Mouse (Mus musculus) central nervous system, embryonic 18 days (tissue): ENCODE results near the gene Slfnl1. TPM values are rescaled to one million over a fixed set of nuclear protein-coding genes. Genes with fewer than 3 reads are reported as not detected.

ENCODE experiments used
- polyA plus RNA-seq: library from polyadenylated mRNA; depleted of rRNA; stranded (reverse); fragments of >200 nt; gene quantifications from 2 replicates; pipeline ENCODE4 v1.2.3, GENCODE M21; 2012; rRNA removed

Gene Slfnl1
- polyA plus RNA-seq: 0.06 and 0.16 TPM in 2 replicates

DNA sequence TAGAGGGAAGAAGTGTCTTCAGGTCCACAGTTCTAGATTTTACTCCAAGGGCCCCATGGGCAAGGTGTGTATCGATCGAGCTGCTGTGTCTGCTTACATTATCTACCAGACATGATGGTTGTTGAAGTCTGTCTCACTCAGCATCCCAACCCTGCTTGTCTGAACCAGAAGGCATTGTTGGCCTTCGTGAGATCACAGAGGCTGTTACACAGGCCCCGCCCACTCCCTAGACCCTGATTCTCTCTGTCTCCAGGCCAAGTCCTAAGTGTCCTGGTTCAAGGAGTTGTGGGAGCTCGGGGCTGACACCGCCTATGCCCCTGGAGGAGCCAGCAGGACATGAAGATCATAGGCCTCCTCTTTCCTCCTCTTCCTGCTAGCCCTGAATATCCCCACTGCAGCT lies at the start of gene Slfnl1:
TSS of gene Slfnl1 (plus strand) at position 246 of the 400 bp plus-strand sequence.

DNA sequence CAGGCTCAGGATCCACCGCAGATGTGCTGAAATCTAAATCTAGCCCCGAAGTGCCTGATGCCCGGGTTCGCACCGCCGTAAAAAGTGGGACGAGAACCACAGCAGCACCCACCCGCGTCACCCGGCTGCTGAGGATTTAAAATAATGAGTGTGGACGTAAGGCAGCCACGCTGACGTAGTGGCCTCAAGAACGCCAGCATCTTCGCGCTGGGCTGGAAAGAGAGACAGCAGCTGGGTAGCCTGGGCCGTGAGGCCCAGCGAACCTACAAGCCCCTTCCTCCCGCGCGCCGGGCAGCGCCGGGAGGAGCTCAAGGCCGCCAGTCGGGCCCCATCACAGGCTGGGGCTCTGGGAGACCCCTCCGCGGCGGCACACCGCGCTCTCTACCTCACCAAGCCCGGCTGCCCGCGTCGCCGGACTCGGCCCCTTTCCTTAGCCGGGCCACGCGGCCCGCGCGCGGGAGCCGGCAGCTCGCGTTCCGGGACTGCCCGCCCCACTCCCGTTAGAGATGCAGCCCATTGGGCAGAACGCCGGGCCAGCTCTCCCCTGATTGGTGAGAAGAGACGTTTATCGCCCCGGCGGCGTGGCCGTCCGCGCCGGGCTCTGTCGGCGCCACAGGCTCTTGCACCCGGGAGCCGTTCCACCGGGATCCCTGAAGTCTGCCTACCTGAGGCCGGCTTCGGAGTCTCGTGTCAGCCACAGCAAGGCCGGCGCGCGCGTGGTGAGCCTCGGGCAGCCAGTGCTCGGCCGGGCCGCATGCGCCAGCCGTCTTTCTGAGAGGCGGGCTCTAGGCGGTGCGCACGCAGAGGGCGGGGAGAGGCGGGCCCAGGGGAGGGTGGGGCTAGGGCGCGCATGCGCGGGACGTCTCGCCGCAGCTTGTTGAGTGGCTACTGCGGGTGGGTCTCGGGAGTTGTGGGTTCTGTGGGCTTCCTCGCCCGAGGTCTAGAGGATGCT lies 37.7 kb downstream of the Slfnl1 start, which contains the start of gene Ctps:
TSS of gene Ctps (minus strand) at position 791 of the 952 bp plus-strand sequence.

Other genes starting within 250 kb of the Slfnl1 start
- gene Foxo6, start 244.9 kb upstream of the Slfnl1 start, polyA plus RNA-seq: 21.7 and 29.1 TPM in 2 replicates
- 110 and 114 TPM in 2 replicates for gene Scmh1, start 127.0 kb upstream of the Slfnl1 start, polyA plus RNA-seq
- 47.2 and 47.3 TPM in 2 replicates for gene Ctps, start 38.0 kb downstream of the Slfnl1 start, polyA plus RNA-seq
- gene Gm8439, start 56.5 kb downstream of the Slfnl1 start, polyA plus RNA-seq: not detected in 2 replicates
- gene Cited4, start 134.3 kb downstream of the Slfnl1 start, polyA plus RNA-seq: 1.9 and 2.0 TPM in 2 replicates
- 16.0 and 16.2 TPM in 2 replicates for gene Kcnq4, start 216.4 kb downstream of the Slfnl1 start, polyA plus RNA-seq